Mouse (Mus musculus): ENCODE data around the gene Tef. TPM values are rescaled to one million over a fixed set of nuclear protein-coding genes. Genes with fewer than 3 reads are reported as not detected.
A peak's percentile ranks its signal among the peaks of the same experiment; 100 is the strongest.

The Tef gene
- polyA plus RNA-seq, 1 experiment from 2014 or later = 16.8 TPM

- Histone ChIP-seq H3K36me3 (replicated peaks; ENCODE audit: control insufficient read depth, insufficient read depth) (peaks cover 7% of the 10 kb centered on the region), H3K4me3 (replicated peaks; ENCODE audit: low read length) (peak overlapping the region; percentile 94), H3K4me2 (replicated peaks) (peak overlapping the region; percentile 98), H3K27me3 (ENCODE audit: control insufficient read depth, insufficient read depth, low read length) (no peaks in the 10 kb centered on the region), H3K9ac (peak overlapping the region; percentile 86), H3K27ac (peak overlapping the region; percentile 97), H3K4me1 (replicated peaks; ENCODE audit: control insufficient read depth, insufficient read depth, low read length) (peaks cover 21% of the 10 kb centered on the region), H3K9me3 (ENCODE audit: control insufficient read depth, low read length) (no peaks in the 10 kb centered on the region)
- DNase-seq (ENCODE audit: low spot score) (peak; percentile 91), ATAC-seq (ENCODE audit: low FRiP score) (peak; percentile 86)
- WGBS = under 1% methylated on average over 38 of the region's 39 CpGs
Measured at GRCm38 (mm10) chr15:81859330-81860255, 57.4 kb downstream of the Tef start.

- H3K27me3 ChIP-seq (ENCODE audit: control insufficient read depth, insufficient read depth, low read length) = no peaks in the 10 kb centered on the region
- ATAC-seq (ENCODE audit: low FRiP score) (no peak), DNase-seq (ENCODE audit: low spot score) (no peak)
- 46% methylated on average over 8 of the region's 8 CpGs for WGBS
- H3K27ac ChIP-seq = peak overlapping the region; percentile 97
- H3K9ac ChIP-seq = peak overlapping the region; percentile 50
- peaks cover 13% of the 10 kb centered on the region; the same call in 1 of the 2 replicates for H3K4me1 ChIP-seq (replicated peaks; ENCODE audit: control insufficient read depth, insufficient read depth, low read length)
- peaks cover 17% of the 10 kb centered on the region for H3K36me3 ChIP-seq (replicated peaks; ENCODE audit: control insufficient read depth, insufficient read depth)
- H3K4me2 ChIP-seq (replicated peaks) = peak overlapping the region; percentile 98
- H3K9me3 ChIP-seq (ENCODE audit: control insufficient read depth, low read length) = no peaks in the 10 kb centered on the region
- H3K4me3 ChIP-seq (replicated peaks; ENCODE audit: low read length) = peak overlapping the region; percentile 94
Measured at GRCm38 (mm10) chr15:81860471-81861135, 58.4 kb downstream of the Tef start.

- Histone ChIP-seq H3K9ac (no peak overlapping the region), H3K4me3 (replicated peaks; ENCODE audit: low read length) (no peak overlapping the region), H3K36me3 (replicated peaks; ENCODE audit: control insufficient read depth, insufficient read depth) (peaks cover 54% of the 10 kb centered on the region), H3K9me3 (ENCODE audit: control insufficient read depth, low read length) (no peaks in the 10 kb centered on the region), H3K27ac (no peak overlapping the region), H3K4me1 (replicated peaks; ENCODE audit: control insufficient read depth, insufficient read depth, low read length) (0 out of 2 replicates have a peak, but pooled peaks cover 9% of the 10 kb centered on the region), H3K4me2 (replicated peaks) (no peak overlapping the region), H3K27me3 (ENCODE audit: control insufficient read depth, insufficient read depth, low read length) (no peaks in the 10 kb centered on the region)
- 93% methylated on average over 7 of the region's 7 CpGs for WGBS
- DNase-seq (ENCODE audit: low spot score) (no peak), ATAC-seq (ENCODE audit: low FRiP score) (no peak)
Measured at GRCm38 (mm10) chr15:81864238-81864637, 62.0 kb downstream of the Tef start.

- 97% methylated on average over 5 of the region's 5 CpGs for WGBS
- H3K27ac ChIP-seq = no peak overlapping the region
- DNase-seq (ENCODE audit: low spot score) = no peak
Measured at GRCm38 (mm10) chr15:81869985-81870384, 67.8 kb downstream of the Tef start.

GRCm38 (mm10) chr15:81871604-81872261 is 69.5 kb downstream of the Tef start, which contains the start of gene Phf5a:
Phf5a (minus strand) TSS chr15:81871911.
- peak within 1 kb of the TSS; percentile 99 for H3K27ac ChIP-seq
- H3K4me2 ChIP-seq (replicated peaks) = peak within 1 kb of the TSS; percentile 74
- peak within 1 kb of the TSS; percentile 72 for H3K4me3 ChIP-seq (replicated peaks; ENCODE audit: low read length)
- H3K4me1 ChIP-seq (replicated peaks; ENCODE audit: control insufficient read depth, insufficient read depth, low read length) = peaks cover 16% of the 10 kb centered on the region
- H3K27me3 ChIP-seq (ENCODE audit: control insufficient read depth, insufficient read depth, low read length) = no peaks in the 10 kb centered on the region
- H3K36me3 ChIP-seq (replicated peaks; ENCODE audit: control insufficient read depth, insufficient read depth) = peaks cover 38% of the 10 kb centered on the region
- peak within 1 kb of the TSS; percentile 82 for H3K9ac ChIP-seq
- no peaks in the 10 kb centered on the region for H3K9me3 ChIP-seq (ENCODE audit: control insufficient read depth, low read length)
- ATAC-seq (ENCODE audit: low FRiP score) (peak; percentile 89), DNase-seq (ENCODE audit: low spot score) (peak; percentile 98)
- WGBS = under 1% methylated on average over 30 of the region's 30 CpGs

More at GRCm38 (mm10) chr15:81869985-81870384, 67.8 kb downstream of the Tef start:
- Histone ChIP-seq H3K9ac (no peak overlapping the region), H3K9me3 (ENCODE audit: control insufficient read depth, low read length) (no peaks in the 10 kb centered on the region), H3K36me3 (replicated peaks; ENCODE audit: control insufficient read depth, insufficient read depth) (peaks cover 56% of the 10 kb centered on the region), H3K27me3 (ENCODE audit: control insufficient read depth, insufficient read depth, low read length) (no peaks in the 10 kb centered on the region), H3K4me2 (replicated peaks) (no peak overlapping the region), H3K4me3 (replicated peaks; ENCODE audit: low read length) (no peak overlapping the region), H3K4me1 (replicated peaks; ENCODE audit: control insufficient read depth, insufficient read depth, low read length) (peaks cover 16% of the 10 kb centered on the region)
- ATAC-seq (ENCODE audit: low FRiP score) = no peak

GRCm38 (mm10) chr15:81872262-81873136 is 70.3 kb downstream of the Tef start, which contains the start of gene Aco2:
Aco2 (plus strand) TSS chr15:81872309.
- H3K9ac ChIP-seq = peak within 1 kb of the TSS; percentile 82
- H3K4me3 ChIP-seq (replicated peaks; ENCODE audit: low read length) = peak within 1 kb of the TSS; percentile 72
- WGBS = under 1% methylated on average over 53 of the region's 53 CpGs
- DNase-seq (ENCODE audit: low spot score) (peak; percentile 100), ATAC-seq (ENCODE audit: low FRiP score) (peak; percentile 84)
- H3K27ac ChIP-seq = peak within 1 kb of the TSS; percentile 99
- peaks cover 31% of the 10 kb centered on the region for H3K36me3 ChIP-seq (replicated peaks; ENCODE audit: control insufficient read depth, insufficient read depth)
- H3K4me2 ChIP-seq (replicated peaks) = peak within 1 kb of the TSS; percentile 74
- peaks cover 16% of the 10 kb centered on the region for H3K4me1 ChIP-seq (replicated peaks; ENCODE audit: control insufficient read depth, insufficient read depth, low read length)
- no peaks in the 10 kb centered on the region for H3K27me3 ChIP-seq (ENCODE audit: control insufficient read depth, insufficient read depth, low read length)
- no peaks in the 10 kb centered on the region for H3K9me3 ChIP-seq (ENCODE audit: control insufficient read depth, low read length)

Other genes starting within 250 kb of the Tef start
- 22.7 and 24.8 TPM in 2 replicates for gene Ep300, start 217.1 kb upstream of the Tef start, polyA plus RNA-seq (2014; fragmentation: Nextera tagmentation; extraction: Ambion mirVana)
- gene L3mbtl2, start 138.5 kb upstream of the Tef start, polyA plus RNA-seq (2014; fragmentation: Nextera tagmentation; extraction: Ambion mirVana) = 26.2 and 27.9 TPM in 2 replicates
- gene Chadl, start 105.1 kb upstream of the Tef start, polyA plus RNA-seq (2014; fragmentation: Nextera tagmentation; extraction: Ambion mirVana) = 29.7 and 32.0 TPM in 2 replicates
- gene Zc3h7b, start 57.4 kb upstream of the Tef start, polyA plus RNA-seq (2014; fragmentation: Nextera tagmentation; extraction: Ambion mirVana) = 58.9 and 62.7 TPM in 2 replicates
- gene Rangap1, start 56.9 kb upstream of the Tef start, polyA plus RNA-seq (2014; fragmentation: Nextera tagmentation; extraction: Ambion mirVana) = 117 and 135 TPM in 2 replicates
- 13.4 and 14.9 TPM in 2 replicates for gene Tob2, start 56.4 kb downstream of the Tef start, polyA plus RNA-seq (2014; fragmentation: Nextera tagmentation; extraction: Ambion mirVana)
- 117 and 130 TPM in 2 replicates for gene Phf5a, start 69.5 kb downstream of the Tef start, polyA plus RNA-seq (2014; fragmentation: Nextera tagmentation; extraction: Ambion mirVana)
- 252 and 281 TPM in 2 replicates for gene Aco2, start 69.9 kb downstream of the Tef start, polyA plus RNA-seq (2014; fragmentation: Nextera tagmentation; extraction: Ambion mirVana)
- 85.5 and 100.0 TPM in 2 replicates for gene Polr3h, start 123.8 kb downstream of the Tef start, polyA plus RNA-seq (2014; fragmentation: Nextera tagmentation; extraction: Ambion mirVana)
- 183 and 199 TPM in 2 replicates for gene Csdc2, start 134.3 kb downstream of the Tef start, polyA plus RNA-seq (2014; fragmentation: Nextera tagmentation; extraction: Ambion mirVana)
- gene Pmm1, start 158.5 kb downstream of the Tef start, polyA plus RNA-seq (2014; fragmentation: Nextera tagmentation; extraction: Ambion mirVana) = 89.0 and 103 TPM in 2 replicates
- gene 1700029P11Rik, start 178.1 kb downstream of the Tef start, polyA plus RNA-seq (2014; fragmentation: Nextera tagmentation; extraction: Ambion mirVana) = not detected in 2 replicates
- 36.7 and 38.7 TPM in 2 replicates for gene Xrcc6, start 185.4 kb downstream of the Tef start, polyA plus RNA-seq (2014; fragmentation: Nextera tagmentation; extraction: Ambion mirVana)
- gene Desi1, start 231.4 kb downstream of the Tef start, polyA plus RNA-seq (2014; fragmentation: Nextera tagmentation; extraction: Ambion mirVana) = 53.2 and 61.3 TPM in 2 replicates
- gene Snu13, start 245.2 kb downstream of the Tef start, polyA plus RNA-seq (2014; fragmentation: Nextera tagmentation; extraction: Ambion mirVana) = 235 and 252 TPM in 2 replicates

Measured in hindbrain, embryonic 14.5 days (tissue).